Mouse (Mus musculus) ES-Bruce4 (cell line): ENCODE measurements around the gene Gp9.

ENCODE experiments used
- CTCF ChIP-seq: IDR thresholded peaks from one replicate; pipeline ENCODE4 v1.8.1; 2011; ENCODE audit warnings: low read depth, low read length
- EP300 ChIP-seq: IDR thresholded peaks from 2 replicates; pipeline ENCODE4 v1.6.1; 2011; ENCODE audit warnings: low read depth, low read length; ENCODE audit not compliant: insufficient read depth
- POLR2A ChIP-seq: IDR thresholded peaks from one replicate; pipeline ENCODE4 v1.8.1; 2011; ENCODE audit warnings: low read length; ENCODE audit not compliant: insufficient read depth

GRCm38 (mm10) chr6:87795385-87796150, 17.7 kb downstream of the Gp9 start:
- TF ChIP-seq CTCF (no peak), POLR2A (no peak), EP300 (no peak)
